Mouse (Mus musculus): ENCODE results near the gene Ubr7. TPM values are rescaled to one million over a fixed set of nuclear protein-coding genes. Genes with fewer than 3 reads are reported as not detected.

The Ubr7 gene
- polyA plus RNA-seq, 1 experiment from 2014 or later = 17.5 TPM

GRCm38 (mm10) chr12:102779452-102779851 lies 21.7 kb downstream of the Ubr7 start:
- H3K4me3 ChIP-seq (ENCODE audit: low read depth, low read length) = no peak overlapping the region
- no peak overlapping the region for H3K9ac ChIP-seq (ENCODE audit: low read depth, low read length)
- peak; percentile 56; the same call in 1 of the 2 replicates for ATAC-seq (ENCODE audit: low read depth)
- H3K9me3 ChIP-seq (replicated peaks; ENCODE audit: control insufficient read depth, low read length) = no peaks in the 10 kb centered on the region
- no peak overlapping the region for H3K4me2 ChIP-seq (ENCODE audit: low read depth, low read length)
- peaks cover 31% of the 10 kb centered on the region for H3K36me3 ChIP-seq (ENCODE audit: control insufficient read depth, insufficient read depth)
- no peak overlapping the region for H3K27ac ChIP-seq (ENCODE audit: low read length)
- H3K4me1 ChIP-seq (ENCODE audit: control insufficient read depth, low read depth, low read length) = peaks cover 3% of the 10 kb centered on the region
- no peaks in the 10 kb centered on the region for H3K27me3 ChIP-seq (ENCODE audit: control insufficient read depth, insufficient read depth, low read depth, low read length)
- WGBS (ENCODE audit: insufficient replicate concordance) = 49% methylated on average over 3 of the region's 3 CpGs

- H3K36me3 ChIP-seq (ENCODE audit: control insufficient read depth, insufficient read depth) = peaks cover 21% of the 10 kb centered on the region
- no peaks in the 10 kb centered on the region for H3K27me3 ChIP-seq (ENCODE audit: control insufficient read depth, insufficient read depth, low read depth, low read length)
- H3K4me1 ChIP-seq (ENCODE audit: control insufficient read depth, low read depth, low read length) = peaks cover 3% of the 10 kb centered on the region
- no peaks in the 10 kb centered on the region for H3K9me3 ChIP-seq (replicated peaks; ENCODE audit: control insufficient read depth, low read length)
- WGBS (ENCODE audit: insufficient replicate concordance) = 82% methylated on average over 5 of the region's 5 CpGs
- H3K4me3 ChIP-seq (ENCODE audit: low read depth, low read length) = no peak overlapping the region
- H3K9ac ChIP-seq (ENCODE audit: low read depth, low read length) = no peak overlapping the region
- no peak for ATAC-seq (ENCODE audit: low read depth)
- no peak overlapping the region for H3K4me2 ChIP-seq (ENCODE audit: low read depth, low read length)
- no peak overlapping the region for H3K27ac ChIP-seq (ENCODE audit: low read length)
Observed at GRCm38 (mm10) chr12:102782841-102783240, 25.1 kb downstream of the Ubr7 start.

GRCm38 (mm10) chr12:102784899-102785592 lies 27.3 kb downstream of the Ubr7 start:
- H3K4me1 ChIP-seq (ENCODE audit: control insufficient read depth, low read depth, low read length) = peaks cover 3% of the 10 kb centered on the region
- no peak for ATAC-seq (ENCODE audit: low read depth)
- no peak overlapping the region for H3K4me3 ChIP-seq (ENCODE audit: low read depth, low read length)
- H3K4me2 ChIP-seq (ENCODE audit: low read depth, low read length) = no peak overlapping the region
- H3K9me3 ChIP-seq (replicated peaks; ENCODE audit: control insufficient read depth, low read length) = no peaks in the 10 kb centered on the region
- peaks cover 22% of the 10 kb centered on the region for H3K36me3 ChIP-seq (ENCODE audit: control insufficient read depth, insufficient read depth)
- H3K9ac ChIP-seq (ENCODE audit: low read depth, low read length) = no peak overlapping the region
- no peak overlapping the region for H3K27ac ChIP-seq (ENCODE audit: low read length)
- H3K27me3 ChIP-seq (ENCODE audit: control insufficient read depth, insufficient read depth, low read depth, low read length) = no peaks in the 10 kb centered on the region
- 81% methylated on average over 19 of the region's 19 CpGs for WGBS (ENCODE audit: insufficient replicate concordance)

- H3K4me3 ChIP-seq (ENCODE audit: low read depth, low read length) = no peak overlapping the region
- H3K4me1 ChIP-seq (ENCODE audit: control insufficient read depth, low read depth, low read length) = peaks cover 3% of the 10 kb centered on the region
- H3K9me3 ChIP-seq (replicated peaks; ENCODE audit: control insufficient read depth, low read length) = no peaks in the 10 kb centered on the region
- 83% methylated on average over 5 of the region's 5 CpGs for WGBS (ENCODE audit: insufficient replicate concordance)
- H3K9ac ChIP-seq (ENCODE audit: low read depth, low read length) = no peak overlapping the region
- no peak overlapping the region for H3K4me2 ChIP-seq (ENCODE audit: low read depth, low read length)
- H3K27me3 ChIP-seq (ENCODE audit: control insufficient read depth, insufficient read depth, low read depth, low read length) = no peaks in the 10 kb centered on the region
- H3K27ac ChIP-seq (ENCODE audit: low read length) = no peak overlapping the region
- H3K36me3 ChIP-seq (ENCODE audit: control insufficient read depth, insufficient read depth) = peaks cover 22% of the 10 kb centered on the region
- ATAC-seq (ENCODE audit: low read depth) = no peak
Observed at GRCm38 (mm10) chr12:102785593-102785985, 27.8 kb downstream of the Ubr7 start.

- H3K27me3 ChIP-seq (ENCODE audit: control insufficient read depth, insufficient read depth, low read depth, low read length) = no peaks in the 10 kb centered on the region
- peaks cover 34% of the 10 kb centered on the region for H3K36me3 ChIP-seq (ENCODE audit: control insufficient read depth, insufficient read depth)
- peak overlapping the region; percentile 14 for H3K4me3 ChIP-seq (ENCODE audit: low read depth, low read length)
- no peak overlapping the region for H3K9ac ChIP-seq (ENCODE audit: low read depth, low read length)
- 64% methylated on average over 7 of the region's 7 CpGs for WGBS (ENCODE audit: insufficient replicate concordance)
- peaks cover 3% of the 10 kb centered on the region for H3K4me1 ChIP-seq (ENCODE audit: control insufficient read depth, low read depth, low read length)
- H3K9me3 ChIP-seq (replicated peaks; ENCODE audit: control insufficient read depth, low read length) = no peaks in the 10 kb centered on the region
- peak overlapping the region; percentile 69 for H3K27ac ChIP-seq (ENCODE audit: low read length)
- H3K4me2 ChIP-seq (ENCODE audit: low read depth, low read length) = 0 out of 2 replicates have a peak overlapping the region, but pooled peaks have one; percentile 32
- ATAC-seq (ENCODE audit: low read depth) = peak; percentile 92
Observed at GRCm38 (mm10) chr12:102787927-102788326, 30.2 kb downstream of the Ubr7 start.

- 40% methylated on average over 2 of the region's 2 CpGs for WGBS (ENCODE audit: insufficient replicate concordance)
- no peak for ATAC-seq (ENCODE audit: low read depth)
Observed at GRCm38 (mm10) chr12:102799528-102799927, 41.8 kb downstream of the Ubr7 start.

GRCm38 (mm10) chr12:102814858-102815257 lies 57.1 kb downstream of the Ubr7 start:
- 68% methylated on average over 1 of the region's 1 CpGs for WGBS (ENCODE audit: insufficient replicate concordance)
- H3K27me3 ChIP-seq (ENCODE audit: control insufficient read depth, insufficient read depth, low read depth, low read length) = no peaks in the 10 kb centered on the region
- H3K36me3 ChIP-seq (ENCODE audit: control insufficient read depth, insufficient read depth) = peaks cover 5% of the 10 kb centered on the region
- H3K4me3 ChIP-seq (ENCODE audit: low read depth, low read length) = no peak overlapping the region
- H3K4me2 ChIP-seq (ENCODE audit: low read depth, low read length) = no peak overlapping the region
- H3K27ac ChIP-seq (ENCODE audit: low read length) = no peak overlapping the region
- H3K4me1 ChIP-seq (ENCODE audit: control insufficient read depth, low read depth, low read length) = no peaks in the 10 kb centered on the region
- no peak overlapping the region for H3K9ac ChIP-seq (ENCODE audit: low read depth, low read length)
- H3K9me3 ChIP-seq (replicated peaks; ENCODE audit: control insufficient read depth, low read length) = no peaks in the 10 kb centered on the region
- ATAC-seq (ENCODE audit: low read depth) = no peak

More at GRCm38 (mm10) chr12:102799528-102799927, 41.8 kb downstream of the Ubr7 start:
- H3K4me3 ChIP-seq (ENCODE audit: low read depth, low read length) = no peak overlapping the region
- H3K9ac ChIP-seq (ENCODE audit: low read depth, low read length) = no peak overlapping the region
- no peak overlapping the region for H3K4me2 ChIP-seq (ENCODE audit: low read depth, low read length)
- no peaks in the 10 kb centered on the region for H3K9me3 ChIP-seq (replicated peaks; ENCODE audit: control insufficient read depth, low read length)
- peaks cover 2% of the 10 kb centered on the region for H3K36me3 ChIP-seq (ENCODE audit: control insufficient read depth, insufficient read depth)
- H3K4me1 ChIP-seq (ENCODE audit: control insufficient read depth, low read depth, low read length) = no peaks in the 10 kb centered on the region
- H3K27ac ChIP-seq (ENCODE audit: low read length) = no peak overlapping the region
- H3K27me3 ChIP-seq (ENCODE audit: control insufficient read depth, insufficient read depth, low read depth, low read length) = no peaks in the 10 kb centered on the region

- H3K4me3 ChIP-seq (ENCODE audit: low read depth, low read length) = no peak overlapping the region
- H3K36me3 ChIP-seq (ENCODE audit: control insufficient read depth, insufficient read depth) = no peaks in the 10 kb centered on the region
- no peaks in the 10 kb centered on the region for H3K9me3 ChIP-seq (replicated peaks; ENCODE audit: control insufficient read depth, low read length)
- ATAC-seq (ENCODE audit: low read depth) = no peak
- H3K4me2 ChIP-seq (ENCODE audit: low read depth, low read length) = no peak overlapping the region
- H3K27ac ChIP-seq (ENCODE audit: low read length) = no peak overlapping the region
- 83% methylated on average over 1 of the region's 1 CpGs for WGBS (ENCODE audit: insufficient replicate concordance)
- no peak overlapping the region for H3K9ac ChIP-seq (ENCODE audit: low read depth, low read length)
- no peaks in the 10 kb centered on the region for H3K4me1 ChIP-seq (ENCODE audit: control insufficient read depth, low read depth, low read length)
- no peaks in the 10 kb centered on the region for H3K27me3 ChIP-seq (ENCODE audit: control insufficient read depth, insufficient read depth, low read depth, low read length)
Observed at GRCm38 (mm10) chr12:102826399-102826798, 68.6 kb downstream of the Ubr7 start.

- no peak overlapping the region for H3K27ac ChIP-seq (ENCODE audit: low read length)
- H3K4me3 ChIP-seq (ENCODE audit: low read depth, low read length) = no peak overlapping the region
- no peaks in the 10 kb centered on the region for H3K36me3 ChIP-seq (ENCODE audit: control insufficient read depth, insufficient read depth)
- 31% methylated on average over 1 of the region's 1 CpGs for WGBS (ENCODE audit: insufficient replicate concordance)
- no peak overlapping the region for H3K9ac ChIP-seq (ENCODE audit: low read depth, low read length)
- H3K27me3 ChIP-seq (ENCODE audit: control insufficient read depth, insufficient read depth, low read depth, low read length) = no peaks in the 10 kb centered on the region
- H3K4me1 ChIP-seq (ENCODE audit: control insufficient read depth, low read depth, low read length) = no peaks in the 10 kb centered on the region; the same call in 1 of the 2 replicates
- no peak for ATAC-seq (ENCODE audit: low read depth)
- H3K4me2 ChIP-seq (ENCODE audit: low read depth, low read length) = no peak overlapping the region
- H3K9me3 ChIP-seq (replicated peaks; ENCODE audit: control insufficient read depth, low read length) = no peaks in the 10 kb centered on the region
Observed at GRCm38 (mm10) chr12:102827119-102827518, 69.4 kb downstream of the Ubr7 start.

All from liver, embryonic 16.5 days (tissue).